Mouse (Mus musculus) liver, postnatal 0 days (tissue): ENCODE results near the gene Slc4a1ap.

Experiments used
- CTCF ChIP-seq: sonication (generic); IDR thresholded peaks from 2 replicates; pipeline ENCODE4 v1.5.1; 2016; ENCODE audit warnings: antibody characterized with exemption, low read depth
- EP300 ChIP-seq: IDR thresholded peaks from 2 replicates; pipeline ENCODE4 v1.6.1; 2016; ENCODE audit warnings: antibody characterized with exemption, low read depth, mild to moderate bottlenecking

DNA sequence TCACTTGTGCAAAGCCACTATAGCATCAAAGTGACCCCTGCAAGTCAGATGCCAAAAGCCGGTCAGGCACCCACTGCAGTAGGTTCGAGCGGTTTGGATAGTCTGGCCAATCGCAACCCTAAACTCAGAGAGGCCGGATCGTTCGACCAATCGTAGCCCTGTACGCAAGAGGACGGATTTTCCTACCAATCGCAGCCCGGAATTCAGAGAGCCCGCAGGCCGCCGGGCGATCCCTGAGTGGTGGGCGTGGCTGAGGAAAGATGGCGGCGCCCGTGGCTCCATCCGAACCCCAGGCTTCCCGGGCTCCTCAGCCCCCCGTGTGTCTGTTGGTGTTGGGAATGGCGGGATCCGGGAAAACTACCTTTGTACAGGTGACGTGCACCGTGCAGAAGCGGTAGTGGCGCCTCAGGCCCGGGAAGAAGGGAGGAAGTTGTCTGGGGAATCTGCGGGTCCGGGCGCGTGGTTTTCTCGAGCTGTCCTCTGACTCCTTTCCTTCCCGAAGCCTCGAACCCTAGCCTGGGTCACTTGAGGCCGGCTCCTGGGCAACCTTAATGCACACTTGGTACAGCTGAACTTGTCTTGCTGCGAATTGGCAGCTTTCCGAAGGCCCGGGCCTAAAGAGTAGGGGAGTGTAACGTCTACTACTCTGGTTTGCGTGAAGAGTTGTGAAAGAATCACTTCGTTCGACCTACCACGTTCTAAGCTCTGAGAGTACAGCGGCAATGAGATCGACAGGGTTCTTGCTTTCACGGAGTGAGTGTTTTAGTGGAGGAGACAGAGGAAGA, 32.1 kb upstream of the Slc4a1ap start, which contains the start of gene Gpn1:
- TF ChIP-seq EP300 = no peak
- no peak for TF ChIP-seq CTCF
